Mouse (Mus musculus) thymus, adult 2 months (tissue): Measurements from ENCODE around the gene Tstd2.

Experiments used
- CTCF ChIP-seq: fragments of 200-500 bp; IDR thresholded peaks from 2 replicates; pipeline ENCODE4 v1.5.1; 2012; ENCODE audit warnings: mild to moderate bottlenecking, control low read depth, low read length, moderate library complexity, borderline replicate concordance; ENCODE audit not compliant: control insufficient read depth, poor library complexity, insufficient read depth; ENCODE audit errors: extremely low read depth
- POLR2A ChIP-seq: fragments of 200-500 bp; IDR thresholded peaks from 2 replicates; pipeline ENCODE4 v1.6.1; 2012; ENCODE audit warnings: mild to moderate bottlenecking, low read length, control low read depth, moderate library complexity; ENCODE audit not compliant: control insufficient read depth, poor library complexity, insufficient read depth; ENCODE audit errors: extremely low read depth

DNA sequence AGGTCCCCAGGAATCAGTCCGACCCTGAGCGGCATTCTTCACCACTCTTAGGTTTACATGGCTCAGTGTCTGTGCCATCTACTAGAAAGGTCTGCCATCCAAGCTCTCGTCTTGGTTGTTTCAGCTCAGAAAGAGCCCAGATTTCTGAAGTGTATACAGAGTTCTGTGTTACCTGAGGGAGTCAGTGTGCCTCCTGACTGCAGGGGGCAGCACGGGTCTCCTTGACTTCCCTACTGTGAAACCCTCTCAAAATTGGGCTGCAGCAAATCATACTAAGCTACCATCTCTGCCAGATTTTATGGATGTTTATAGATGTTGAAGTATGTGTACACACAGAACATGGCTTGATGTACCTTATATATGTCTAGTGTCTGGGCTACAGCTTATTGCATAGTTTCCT, 37.8 kb upstream of the Tstd2 start:
- TF ChIP-seq CTCF = no peak
- no peak for TF ChIP-seq POLR2A
